Mouse (Mus musculus) testis, adult 2 months (tissue): Measurements from ENCODE around the gene Catsperz.

Experiments used
- CTCF ChIP-seq: fragments of 200-500 bp; IDR thresholded peaks from 2 replicates; pipeline ENCODE4 v1.5.1; 2012; ENCODE audit warnings: low read depth, mild to moderate bottlenecking, inconsistent platforms, low read length, moderate library complexity; ENCODE audit not compliant: control insufficient read depth, insufficient read depth, insufficient replicate concordance
- POLR2A ChIP-seq: fragments of 200-500 bp; IDR thresholded peaks from 2 replicates; pipeline ENCODE4 v1.6.1; 2012; ENCODE audit warnings: low read depth, mild to moderate bottlenecking, inconsistent platforms, low read length, moderate library complexity; ENCODE audit not compliant: control insufficient read depth

DNA sequence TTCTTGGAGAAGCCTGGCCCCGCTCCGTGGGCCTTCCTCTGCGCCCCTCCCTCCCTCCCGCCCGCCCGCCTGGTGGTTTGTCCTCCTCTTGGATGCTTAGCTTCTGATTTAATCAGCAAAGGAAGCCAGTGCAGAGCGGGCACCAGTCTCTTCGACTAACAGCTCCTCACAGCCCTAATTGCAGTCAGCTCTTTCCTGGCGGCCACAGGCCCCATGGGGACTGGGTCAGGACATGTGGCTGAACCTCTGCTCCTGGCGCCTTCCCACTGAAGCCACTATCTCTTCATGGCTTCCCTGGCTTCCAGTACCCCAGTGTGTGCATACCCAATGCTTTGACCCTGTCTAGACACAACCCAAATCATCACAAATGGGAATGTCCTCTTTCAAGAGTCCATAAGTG is 31.3 kb upstream of the Catsperz start:
- TF ChIP-seq POLR2A = no peak
- TF ChIP-seq CTCF = no peak
